Mouse (Mus musculus) G1E (cell line): ENCODE measurements around the gene Dcpp2. TPM values are rescaled to one million over a fixed set of nuclear protein-coding genes. Genes with fewer than 3 reads are reported as not detected.
"Not testable (repeated sequence)": the region's sequence is repeated elsewhere in the genome, so short reads cannot be mapped to it uniquely, and the experiment has no call there.

Experiments
- ATAC-seq: 2 replicates; pipeline ENCODE4 v1.8.0; 2016; ENCODE audit warnings: mild to moderate bottlenecking; ENCODE audit not compliant: insufficient number of reproducible peaks, poor library complexity, low FRiP score, severe bottlenecking; ENCODE audit errors: extremely low read depth
- DNase-seq: peaks from one replicate; pipeline ENCODE4 v3.0.0; 2012; ENCODE audit warnings: low spot score
- H3K27me3 ChIP-seq: 2 replicates; pipeline ENCODE4 v1.6.1; 2012; ENCODE audit warnings: mild to moderate bottlenecking, low read length, inconsistent platforms; ENCODE audit not compliant: insufficient read depth
- H3K36me3 ChIP-seq: replicated peaks from 2 replicates; pipeline ENCODE3; 2012; ENCODE audit warnings: mild to moderate bottlenecking, inconsistent platforms
- H3K4me1 ChIP-seq: 2 replicates; pipeline ENCODE4 v1.6.1; 2012; ENCODE audit warnings: low read depth, low read length, inconsistent platforms, mixed read lengths; ENCODE audit not compliant: insufficient read depth
- H3K4me3 ChIP-seq: 2 replicates; pipeline ENCODE4 v1.5.1; 2012; ENCODE audit warnings: low read depth, mild to moderate bottlenecking, inconsistent platforms, low read length, moderate library complexity, mixed read lengths
- H3K9me3 ChIP-seq: replicated peaks from 2 replicates; pipeline ENCODE4 v1.6.1; 2012; ENCODE audit warnings: inconsistent platforms
- CTCF ChIP-seq: IDR thresholded peaks from 2 replicates; pipeline ENCODE4 v1.5.1; 2012; ENCODE audit warnings: low read depth, low read length, inconsistent platforms, mixed read lengths
- GATA1 ChIP-seq: IDR thresholded peaks from 2 replicates; pipeline ENCODE4 v1.6.1; 2012; ENCODE audit warnings: borderline replicate concordance, low read length, inconsistent platforms, mixed read lengths
- GATA2 ChIP-seq: IDR thresholded peaks from 2 replicates; pipeline ENCODE4 v1.6.1; 2012; ENCODE audit warnings: low read depth, low read length, inconsistent platforms, borderline replicate concordance
- POLR2AphosphoS5 ChIP-seq: IDR thresholded peaks from 2 replicates; pipeline ENCODE4 v1.6.1; 2012; ENCODE audit warnings: low read depth, low read length, inconsistent platforms; ENCODE audit not compliant: insufficient replicate concordance
- TAL1 ChIP-seq: conservative IDR thresholded peaks from 2 replicates; pipeline ENCODE4 v1.6.1; 2012; ENCODE audit warnings: low read depth, low read length, inconsistent platforms, mixed read lengths
- polyA plus RNA-seq: library from polyadenylated mRNA; stranded (reverse); fragments of >175 nt; gene quantifications from 2 replicates; pipeline ENCODE4 v1.2.3, GENCODE M21; 2012
- total RNA-seq, 2 experiments: library from RNA; stranded (forward) in 1 of 2; stranded (reverse) in 1 of 2; fragments of 200-1000 nt in 1 of 2; fragments of >200 nt in 1 of 2; fragmentation: Nextera tagmentation in 1 of 2; gene quantifications; 2 replicates each; pipeline ENCODE4 v1.2.3; 2014 to 2017

Dcpp2 gene
- total and polyA plus RNA-seq, 3 experiments, result 0.22 TPM; not detected in 2

- TF ChIP-seq CTCF (no peak), GATA2 (no peak), POLR2AphosphoS5 (no peak), TAL1 (no peak), GATA1 (no peak)
- Histone ChIP-seq H3K36me3 (no peaks in the 10 kb centered on the region), H3K4me3 (no peak within 1 kb of the TSS), H3K9me3 (0 out of 2 replicates have a peak, but pooled peaks cover 2% of the 10 kb centered on the region), H3K27me3 (peaks cover 8% of the 10 kb centered on the region), H3K4me1 (no peaks in the 10 kb centered on the region)
- DNase-seq (no peak), ATAC-seq (no peak)
Measured at GRCm38 (mm10) chr17:23867756-23868155, 12.9 kb upstream of the Dcpp2 start, which contains the start of gene Prss21. Gene Prss21, plus strand, starts transcription at chr17:23868056.

- no peak for DNase-seq
- H3K9me3 ChIP-seq, result 0 out of 2 replicates have a peak, but pooled peaks cover 2% of the 10 kb centered on the region
- H3K27me3 ChIP-seq, result 0 out of 2 replicates have a peak, but pooled peaks cover 2% of the 10 kb centered on the region
- H3K36me3 ChIP-seq, result no peaks in the 10 kb centered on the region
- H3K4me1 ChIP-seq, result no peaks in the 10 kb centered on the region
- no peak overlapping the region for H3K4me3 ChIP-seq
- ATAC-seq, result no peak
- TF ChIP-seq CTCF (no peak), TAL1 (no peak), GATA1 (no peak)
Measured at GRCm38 (mm10) chr17:23868513-23868912, 12.2 kb upstream of the Dcpp2 start.

- no peaks in the 10 kb centered on the region for H3K36me3 ChIP-seq
- DNase-seq (no peak), ATAC-seq (no peak)
Measured at GRCm38 (mm10) chr17:23873884-23874856, 6.5 kb upstream of the Dcpp2 start.

GRCm38 (mm10) chr17:23876741-23877140 lies 3.9 kb upstream of the Dcpp2 start:
- DNase-seq (no peak), ATAC-seq (no peak)

More at GRCm38 (mm10) chr17:23873884-23874856, 6.5 kb upstream of the Dcpp2 start:
- 0 out of 2 replicates have a peak, but pooled peaks cover 2% of the 10 kb centered on the region for H3K27me3 ChIP-seq
- no peaks in the 10 kb centered on the region for H3K9me3 ChIP-seq
- H3K4me3 ChIP-seq, result no peak overlapping the region
- H3K4me1 ChIP-seq, result no peaks in the 10 kb centered on the region
- TF ChIP-seq CTCF (peak; percentile 64), POLR2AphosphoS5 (no peak)

GRCm38 (mm10) chr17:23877166-23877565 lies 3.5 kb upstream of the Dcpp2 start:
- ATAC-seq (no peak), DNase-seq (no peak)

More at GRCm38 (mm10) chr17:23876741-23877140, 3.9 kb upstream of the Dcpp2 start:
- H3K4me1 ChIP-seq, result no peaks in the 10 kb centered on the region
- H3K9me3 ChIP-seq, result no peaks in the 10 kb centered on the region
- H3K27me3 ChIP-seq, result no peaks in the 10 kb centered on the region
- no peak overlapping the region for H3K4me3 ChIP-seq
- H3K36me3 ChIP-seq, result no peaks in the 10 kb centered on the region
- TF ChIP-seq GATA2 (no peak), POLR2AphosphoS5 (no peak), TAL1 (no peak)

DNA sequence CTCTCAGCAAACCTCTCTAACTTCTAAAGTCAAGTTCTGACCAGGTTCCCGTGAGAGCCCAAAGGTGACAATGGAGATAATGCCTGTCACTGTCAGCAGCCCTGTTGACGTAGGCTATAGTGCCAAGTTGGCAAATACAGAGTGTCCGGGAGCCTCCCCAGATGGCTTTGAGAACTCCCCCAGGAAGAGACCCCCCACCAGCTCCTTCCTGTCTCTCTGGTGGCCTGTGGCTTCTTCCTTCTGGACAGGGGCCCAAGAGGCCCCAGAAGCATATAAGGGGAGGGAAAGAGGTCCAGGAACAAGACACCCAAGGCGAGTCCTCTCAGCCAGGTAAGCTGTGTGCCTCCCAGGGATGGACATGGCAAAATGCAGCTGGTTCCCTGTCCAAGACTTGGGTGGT lies 36.5 kb downstream of the Dcpp2 start, which contains the start of gene Dcpp3:
Gene Dcpp3, plus strand, starts transcription at position 301 of the 400 bp plus-strand sequence.
- H3K9me3 ChIP-seq, H3K4me3 ChIP-seq, ATAC-seq, DNase-seq, H3K27me3 ChIP-seq, H3K36me3 ChIP-seq, H3K4me1 ChIP-seq: not testable (repeated sequence)

More at GRCm38 (mm10) chr17:23877166-23877565, 3.5 kb upstream of the Dcpp2 start:
- H3K9me3 ChIP-seq, result no peaks in the 10 kb centered on the region
- no peaks in the 10 kb centered on the region for H3K36me3 ChIP-seq
- TF ChIP-seq CTCF (no peak), POLR2AphosphoS5 (no peak), GATA2 (no peak), TAL1 (no peak), GATA1 (no peak)
- H3K4me3 ChIP-seq, result no peak overlapping the region
- no peaks in the 10 kb centered on the region for H3K4me1 ChIP-seq
- H3K27me3 ChIP-seq, result no peaks in the 10 kb centered on the region
